In genomic region chr1:193336122-193337017, GRCm38 (mm10) we compare ENCODE assay signal across 13 mouse cellular contexts. TPM values are rescaled to one million over a fixed set of nuclear protein-coding genes. Genes with fewer than 3 reads are reported as not detected.
DNase-seq lines count a peak whose midpoint lies in the region; ATAC-seq lines count a peak whose summit lies in the region.
"Had no signal": no experiment of that assay in that cellular context is flagged by ENCODE, and none has a peak within 500 bp of the region (broad histone marks: within the 10 kb centered on the region; RNA-seq: fewer than 3 reads in every experiment).

No protein-coding gene starts in this region.

- 79% methylated on average over 7 of the region's 7 CpGs for WGBS in intestine, embryonic 15.5 days

- H3K4me3 ChIP-seq in intestine, embryonic 15.5 days (replicated peaks) = no peak overlapping the region
- H3K4me3 ChIP-seq: embryonic facial prominence, embryonic 13.5 days; midbrain, embryonic 12.5 days had no signal

- H3K4me2 ChIP-seq in intestine, embryonic 15.5 days (replicated peaks) = no peak overlapping the region
- H3K4me2 ChIP-seq: embryonic facial prominence, embryonic 13.5 days; midbrain, embryonic 12.5 days had no signal

- H3K27me3 ChIP-seq in intestine, embryonic 15.5 days (replicated peaks) = no peaks in the 10 kb centered on the region
- H3K27me3 ChIP-seq: embryonic facial prominence, embryonic 13.5 days; midbrain, embryonic 12.5 days had no signal

- ATAC-seq in intestine, embryonic 15.5 days = no peak
- no peak for ATAC-seq in inflammation-experienced regulatory T-cells, adult 6 months

- H3K27ac ChIP-seq in intestine, embryonic 15.5 days = no peak overlapping the region
- H3K27ac ChIP-seq: embryonic facial prominence, embryonic 13.5 days; midbrain, embryonic 12.5 days had no signal

- no peak overlapping the region for H3K9ac ChIP-seq in intestine, embryonic 15.5 days
- H3K9ac ChIP-seq: embryonic facial prominence, embryonic 13.5 days; midbrain, embryonic 12.5 days had no signal

- no peaks in the 10 kb centered on the region for H3K9me3 ChIP-seq in intestine, embryonic 15.5 days
- H3K9me3 ChIP-seq: embryonic facial prominence, embryonic 13.5 days; midbrain, embryonic 12.5 days had no signal

- 0 out of 2 replicates have a peak, but pooled peaks cover 4% of the 10 kb centered on the region for H3K4me1 ChIP-seq in intestine, embryonic 15.5 days (replicated peaks)

- no peaks in the 10 kb centered on the region for H3K36me3 ChIP-seq in intestine, embryonic 15.5 days
- H3K36me3 ChIP-seq: embryonic facial prominence, embryonic 13.5 days; midbrain, embryonic 12.5 days had no signal

- DNase-seq in gastrocnemius, adult 8-10 months (ENCODE audit: low spot score in 2 of 2) = peak; percentile 44 to 58
- DNase-seq in gastrocnemius, postnatal 4 days (ENCODE audit: low spot score in 2 of 2) = no peak
- DNase-seq in adipocyte (ENCODE audit: low spot score) = peak; percentile 45
- DNase-seq in gastrocnemius, postnatal 25 days = peak; percentile 30
- DNase-seq in heart, postnatal 4 days = peak; percentile 82
- DNase-seq in frontal cortex, postnatal 36 days (ENCODE audit: low spot score in 2 of 2) = no peak
- DNase-seq: adrenal gland, adult 2 months; kidney, postnatal 36 days; liver had no signal

RNA-seq across cellular contexts. Expression of gene Camk1g, which starts 33.7 kb away (rescaled TPM):
- under 1 TPM in 2 of 4 experiments, not detected in 2; 0.19 to 0.27 TPM for total RNA-seq in gastrocnemius, adult 8-10 months (2022)
- total RNA-seq in gastrocnemius, postnatal 4 days (2021) = 1 to 10 TPM; 1.0 to 1.2 TPM
- under 1 TPM in 1 of 2 experiments, not detected in 1; 0.18 TPM for total RNA-seq in gastrocnemius, postnatal 25 days (2021)
- total RNA-seq in heart, postnatal 4 days (2021) = 1 to 10 TPM; 3.9 to 4.1 TPM
- 5.2 and 6.8 TPM in 2 replicates for polyA plus RNA-seq in intestine, embryonic 15.5 days (2015; fragmentation: Nextera tagmentation; extraction: Ambion mirVana)
- polyA plus RNA-seq in inflammation-experienced regulatory T-cells, adult 6 months (2017; shearing (Covaris generic)) = not detected
- total RNA-seq: adrenal gland, adult 2 months had no signal

Comparison
In these comparisons a context has a peak if more than half of its experiments do, and no peak if none do; other contexts are left out.
1. DNase-seq: peak in gastrocnemius, adult 8-10 months (2 of 2), adipocyte (single experiment), gastrocnemius, postnatal 25 days (single experiment) and heart, postnatal 4 days (single experiment); none in gastrocnemius, postnatal 4 days (0 of 2) and frontal cortex, postnatal 36 days (0 of 2).